Mouse (Mus musculus) granulocyte monocyte progenitor cell, adult 5-6 weeks (primary cell): Measurements from ENCODE around the gene 9530053A07Rik. TPM values are rescaled to one million over a fixed set of nuclear protein-coding genes. Genes with fewer than 3 reads are reported as not detected.
"Not testable (repeated sequence)": the region's sequence is repeated elsewhere in the genome, so short reads cannot be mapped to it uniquely, and the experiment has no call there.

ENCODE experiments used
- ATAC-seq: replicated peaks from 2 replicates; pipeline ENCODE4 v1.8.0; 2016; ENCODE audit warnings: mild to moderate bottlenecking, moderate TSS enrichment, inconsistent platforms; ENCODE audit not compliant: poor library complexity, severe bottlenecking
- total RNA-seq, 2 experiments: library from RNA; stranded (forward) in 1 of 2; stranded (reverse) in 1 of 2; fragments of 200-712, 200-1000 nt in 1 of 2; fragments of >200 nt in 1 of 2; fragmentation: Nextera tagmentation in 1 of 2; gene quantifications; 2 replicates each; pipeline ENCODE4 v1.2.3; 2014 to 2017

Gene 9530053A07Rik
- total RNA-seq (2014; fragmentation: Nextera tagmentation) (not detected in 2 replicates), total RNA-seq (2017) (not detected in 2 replicates)

DNA sequence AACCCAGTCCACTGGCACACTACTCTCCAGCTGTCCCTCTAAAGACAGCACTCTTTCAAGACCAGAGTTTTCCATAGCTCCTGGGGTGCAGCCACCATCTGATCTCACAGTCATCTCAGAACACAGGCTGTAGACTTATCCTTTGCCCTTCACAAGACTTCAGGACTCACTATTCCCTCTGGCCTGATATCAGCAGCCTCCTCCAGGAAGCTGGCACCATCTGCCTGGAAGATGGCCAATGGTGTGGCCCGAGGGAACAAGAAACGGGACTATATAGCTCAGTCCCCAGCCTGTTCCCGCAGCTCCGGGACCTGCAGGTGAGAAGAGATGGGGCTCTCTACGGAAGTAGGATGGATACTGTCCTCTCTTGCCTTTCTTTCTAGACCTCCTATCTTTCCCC is at the start of gene 9530053A07Rik:
Gene 9530053A07Rik (plus strand): TSS at position 301 of the 400 bp plus-strand sequence.
- ATAC-seq, result no peak

- ATAC-seq, result no peak
Observed at GRCm38 (mm10) chr7:28084215-28084614, 45.1 kb upstream of the 9530053A07Rik start.

- ATAC-seq, result no peak
Observed at GRCm38 (mm10) chr7:28086236-28086635, 43.0 kb upstream of the 9530053A07Rik start.

- ATAC-seq, result no peak
Observed at GRCm38 (mm10) chr7:28093541-28093940, 35.7 kb upstream of the 9530053A07Rik start.

GRCm38 (mm10) chr7:28099101-28099500 is 30.2 kb upstream of the 9530053A07Rik start:
- ATAC-seq, result no peak

GRCm38 (mm10) chr7:28100596-28101590 is 28.4 kb upstream of the 9530053A07Rik start:
- no peak for ATAC-seq

- not testable (repeated sequence) for ATAC-seq
Observed at GRCm38 (mm10) chr7:28102936-28103335, 26.3 kb upstream of the 9530053A07Rik start.

GRCm38 (mm10) chr7:28104670-28105069 is 24.6 kb upstream of the 9530053A07Rik start:
- ATAC-seq, result no peak

GRCm38 (mm10) chr7:28106241-28106640 is 23.0 kb upstream of the 9530053A07Rik start:
- no peak for ATAC-seq

DNA sequence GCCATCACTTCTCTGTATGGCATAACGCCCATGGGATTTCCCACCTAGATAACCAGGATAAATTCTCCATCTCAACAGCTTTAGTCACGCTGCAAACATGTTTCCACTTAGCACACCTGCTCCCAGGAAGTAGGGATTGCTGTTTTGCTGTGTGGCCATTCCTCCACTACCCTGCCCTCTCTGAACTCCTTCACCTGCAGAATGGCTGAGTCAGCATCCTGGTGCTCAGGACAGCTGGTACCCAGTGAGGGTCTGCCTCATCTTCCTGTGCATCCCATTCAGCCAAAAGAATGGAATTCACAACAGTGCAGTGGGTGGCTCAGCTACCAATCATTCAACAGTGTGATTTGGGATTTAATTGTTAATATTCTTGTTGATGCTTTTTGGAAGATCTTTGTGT is 14.6 kb upstream of the 9530053A07Rik start:
- ATAC-seq, result no peak

DNA sequence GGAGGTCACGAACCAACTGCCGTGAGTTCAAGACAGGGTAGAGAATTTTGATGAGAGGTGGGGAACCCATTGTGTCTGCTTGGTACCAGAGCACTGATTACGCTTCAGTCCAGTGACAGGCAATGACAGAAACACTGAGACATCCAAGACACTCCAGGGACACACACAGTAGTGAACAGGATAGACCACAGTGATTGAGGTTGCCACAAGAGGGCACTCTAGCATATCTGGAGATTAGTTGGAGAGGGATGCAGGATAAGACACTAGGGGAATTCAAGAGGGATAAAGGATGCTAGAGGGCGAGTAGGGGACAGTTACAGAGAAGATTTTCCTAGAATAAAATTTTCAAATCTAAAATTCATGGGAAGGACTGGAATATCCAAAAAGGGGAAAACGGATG is 8.3 kb downstream of the 9530053A07Rik start:
- ATAC-seq, result peak; percentile 65

DNA sequence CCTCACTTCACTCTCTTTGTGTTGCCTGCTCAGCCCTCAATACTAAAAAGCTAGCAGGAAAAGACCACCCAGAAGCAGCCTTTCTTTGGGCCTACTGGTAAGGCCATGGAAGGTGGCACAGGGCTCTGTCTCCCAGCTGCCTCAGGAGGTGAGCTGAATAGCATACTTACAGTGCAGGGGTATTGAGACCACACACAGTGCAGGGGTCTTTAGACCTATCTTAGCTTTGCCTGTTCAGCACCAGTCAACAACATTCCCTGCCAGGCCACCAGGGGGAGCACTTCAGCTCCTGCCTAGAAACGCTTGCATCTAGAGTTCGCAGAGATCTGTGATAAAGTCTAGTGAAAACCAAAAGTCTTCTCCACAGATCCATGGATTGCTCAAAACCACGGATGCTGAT is 19.0 kb downstream of the 9530053A07Rik start:
- ATAC-seq, result peak; percentile 60; the same call in 1 of the 2 replicates

GRCm38 (mm10) chr7:28149841-28150240 is 20.6 kb downstream of the 9530053A07Rik start:
- ATAC-seq, result no peak

DNA sequence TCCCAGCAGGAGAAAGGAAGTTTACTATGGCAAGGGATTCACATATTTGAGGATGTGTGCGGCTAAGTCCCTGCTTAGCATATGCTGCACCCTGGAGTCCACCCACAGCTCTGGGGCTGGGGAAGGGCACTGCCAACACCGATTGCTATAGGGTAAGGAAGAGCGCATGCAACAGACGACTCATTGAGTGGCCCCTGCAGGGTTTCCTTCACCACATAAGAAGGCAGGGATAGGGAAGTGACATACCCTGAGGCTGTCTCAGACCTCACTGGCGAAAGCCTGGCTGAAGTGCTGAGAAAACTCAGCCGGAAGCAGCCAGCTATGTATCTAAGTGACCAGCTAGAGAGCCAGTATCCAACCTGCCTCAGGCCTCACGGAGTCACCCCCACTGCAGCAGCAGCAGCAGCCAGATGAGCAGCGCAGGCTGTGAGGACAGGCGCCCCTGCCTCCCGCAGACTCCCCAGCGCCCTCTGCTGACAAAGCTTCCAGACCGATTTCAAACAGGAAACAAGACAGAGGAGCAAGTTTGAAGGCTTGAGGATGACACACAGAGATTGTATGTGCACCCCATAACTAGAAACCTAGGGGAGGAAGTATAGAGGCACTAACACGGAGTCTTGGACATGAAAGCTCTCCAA is 22.4 kb downstream of the 9530053A07Rik start:
- ATAC-seq, result peak; percentile 62

- ATAC-seq, result not testable (repeated sequence)
Observed at GRCm38 (mm10) chr7:28153595-28153994, 24.3 kb downstream of the 9530053A07Rik start.

GRCm38 (mm10) chr7:28159292-28159691 is 30.0 kb downstream of the 9530053A07Rik start:
- ATAC-seq, result no peak; the same call in 1 of the 2 replicates

GRCm38 (mm10) chr7:28159893-28160292 is 30.6 kb downstream of the 9530053A07Rik start:
- no peak for ATAC-seq

GRCm38 (mm10) chr7:28161163-28161749 is 32.0 kb downstream of the 9530053A07Rik start:
- no peak for ATAC-seq

DNA sequence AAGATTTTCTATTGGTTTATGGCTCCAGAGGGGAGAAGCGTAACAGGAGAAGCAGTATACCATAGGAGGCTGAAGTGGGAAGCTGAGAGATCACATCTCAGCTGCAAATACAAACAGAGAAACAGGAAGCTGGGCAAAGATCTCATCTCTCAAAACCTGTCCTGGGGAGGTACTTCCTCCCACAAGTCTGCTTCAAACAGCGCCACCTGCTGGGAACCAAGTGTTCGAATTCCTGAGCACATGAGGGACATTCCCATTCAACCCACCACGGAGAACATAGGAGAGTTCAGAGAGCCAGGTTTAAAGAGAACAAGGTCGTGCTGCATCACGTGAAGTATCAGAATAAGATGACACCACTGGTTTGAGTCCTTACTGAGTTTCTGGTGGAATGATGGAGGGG is 36.1 kb downstream of the 9530053A07Rik start:
- no peak for ATAC-seq

GRCm38 (mm10) chr7:28168320-28169115 is 39.3 kb downstream of the 9530053A07Rik start:
- peak; percentile 77 for ATAC-seq
